In genomic region chr14:31793979-31794775, GRCm38 (mm10) we compare ENCODE assay signal across 8 mouse cellular contexts. TPM values are rescaled to one million over a fixed set of nuclear protein-coding genes. Genes with fewer than 3 reads are reported as not detected.
DNase-seq lines count a peak whose midpoint lies in the region; ATAC-seq and TF ChIP-seq lines count a peak whose summit lies in the region.

No protein-coding gene starts in this region.

- 77% methylated on average over 4 of the region's 4 CpGs for WGBS in midbrain, embryonic 11.5 days
- 78% methylated on average over 4 of the region's 4 CpGs for WGBS in midbrain, embryonic 10.5 days
- WGBS in forebrain, postnatal 0 days = 46% methylated on average over 4 of the region's 4 CpGs
- WGBS in limb, embryonic 12.5 days = 72% methylated on average over 4 of the region's 4 CpGs

- H3K27ac ChIP-seq in midbrain, embryonic 11.5 days (ENCODE audit: low read depth, low read length) = no peak overlapping the region
- no peak overlapping the region for H3K27ac ChIP-seq in midbrain, embryonic 10.5 days (replicated peaks)
- H3K27ac ChIP-seq in forebrain, postnatal 0 days (ENCODE audit: low read depth, low read length) = no peak overlapping the region
- no peak overlapping the region for H3K27ac ChIP-seq in limb, embryonic 12.5 days

- H3K36me3 ChIP-seq in midbrain, embryonic 11.5 days (ENCODE audit: control insufficient read depth, insufficient read depth, low read length) = no peaks in the 10 kb centered on the region
- H3K36me3 ChIP-seq in midbrain, embryonic 10.5 days = no peaks in the 10 kb centered on the region
- no peaks in the 10 kb centered on the region for H3K36me3 ChIP-seq in forebrain, postnatal 0 days (ENCODE audit: insufficient read depth)
- no peaks in the 10 kb centered on the region for H3K36me3 ChIP-seq in limb, embryonic 12.5 days

- no peak overlapping the region for H3K9ac ChIP-seq in midbrain, embryonic 11.5 days (ENCODE audit: low read length)
- H3K9ac ChIP-seq in forebrain, postnatal 0 days = 0 out of 2 replicates have a peak overlapping the region, but pooled peaks have one; percentile 14
- no peak overlapping the region for H3K9ac ChIP-seq in limb, embryonic 12.5 days (replicated peaks)

- ATAC-seq in midbrain, embryonic 11.5 days (ENCODE audit: low FRiP score) = peak; percentile 65; the same call in 1 of the 2 replicates
- peak; percentile 75 for ATAC-seq in forebrain, postnatal 0 days
- peak; percentile 79 for ATAC-seq in limb, embryonic 12.5 days (ENCODE audit: insufficient number of reproducible peaks, insufficient read depth, low FRiP score, low TSS enrichment, low read depth)
- ATAC-seq in monocyte, adult 5-6 weeks (replicated peaks; ENCODE audit: insufficient number of reproducible peaks, low FRiP score, low TSS enrichment, poor library complexity, severe bottlenecking) = 0 out of 2 replicates have a peak, but pooled peaks have one; percentile 56

- no peaks in the 10 kb centered on the region for H3K9me3 ChIP-seq in midbrain, embryonic 11.5 days (ENCODE audit: control insufficient read depth, low read length)
- H3K9me3 ChIP-seq in midbrain, embryonic 10.5 days (replicated peaks) = no peaks in the 10 kb centered on the region
- H3K9me3 ChIP-seq in forebrain, postnatal 0 days (ENCODE audit: low read length) = no peaks in the 10 kb centered on the region
- no peaks in the 10 kb centered on the region for H3K9me3 ChIP-seq in limb, embryonic 12.5 days

- no peaks in the 10 kb centered on the region for H3K27me3 ChIP-seq in midbrain, embryonic 11.5 days (ENCODE audit: control insufficient read depth, insufficient read depth, low read length)
- H3K27me3 ChIP-seq in midbrain, embryonic 10.5 days (ENCODE audit: low read depth, poor library complexity, severe bottlenecking) = no peaks in the 10 kb centered on the region
- no peaks in the 10 kb centered on the region for H3K27me3 ChIP-seq in forebrain, postnatal 0 days (ENCODE audit: insufficient read depth, low read length)
- H3K27me3 ChIP-seq in limb, embryonic 12.5 days = no peaks in the 10 kb centered on the region

- H3K4me1 ChIP-seq in midbrain, embryonic 11.5 days (ENCODE audit: control insufficient read depth, insufficient read depth, low read length) = no peaks in the 10 kb centered on the region
- peaks cover 15% of the 10 kb centered on the region for H3K4me1 ChIP-seq in midbrain, embryonic 10.5 days
- peaks cover 5% of the 10 kb centered on the region for H3K4me1 ChIP-seq in forebrain, postnatal 0 days (ENCODE audit: insufficient read depth)
- H3K4me1 ChIP-seq in limb, embryonic 12.5 days (replicated peaks) = no peaks in the 10 kb centered on the region; the same call in 1 of the 2 replicates

- no peak overlapping the region for H3K4me2 ChIP-seq in midbrain, embryonic 11.5 days
- no peak overlapping the region for H3K4me2 ChIP-seq in forebrain, postnatal 0 days (ENCODE audit: low read depth)
- H3K4me2 ChIP-seq in limb, embryonic 12.5 days = no peak overlapping the region

- DNase-seq in adrenal gland, postnatal 10 days = peak; percentile 23
- no peak for DNase-seq in adrenal gland, postnatal 4 days (ENCODE audit: low spot score in 2 of 2)
- peak; percentile 93 for DNase-seq in midbrain, embryonic 11.5 days (ENCODE audit: low spot score, missing footprints)
- no peak for DNase-seq in midbrain, embryonic 10.5 days (ENCODE audit: low spot score)
- peak; percentile 68 for DNase-seq in forebrain, postnatal 0 days
- DNase-seq in gastrocnemius, postnatal 10 days = no peak

- TF ChIP-seq CTCF in forebrain, postnatal 0 days (IDR thresholded peaks at IDR 0.05; ENCODE audit: low read depth) = peak; percentile 65

- no peak overlapping the region for H3K4me3 ChIP-seq in midbrain, embryonic 11.5 days (ENCODE audit: low read depth, low read length)
- no peak overlapping the region for H3K4me3 ChIP-seq in midbrain, embryonic 10.5 days
- H3K4me3 ChIP-seq in forebrain, postnatal 0 days (ENCODE audit: low read depth, low read length) = no peak overlapping the region
- H3K4me3 ChIP-seq in limb, embryonic 12.5 days (replicated peaks) = no peak overlapping the region

RNA-seq across cellular contexts. Expression of gene Ankrd28, which starts 36.3 kb away (rescaled TPM):
- 10 to 100 TPM; 26.9 to 37.5 TPM for total RNA-seq in adrenal gland, postnatal 10 days (2021)
- total RNA-seq in adrenal gland, postnatal 4 days (2021) = 10 to 100 TPM; 38.1 to 47.9 TPM
- 8.9 and 9.4 TPM in 2 replicates for polyA plus RNA-seq in midbrain, embryonic 11.5 days (2014; fragmentation: Nextera tagmentation; extraction: Ambion mirVana)
- 8.1 and 8.4 TPM in 2 replicates for polyA plus RNA-seq in midbrain, embryonic 10.5 days (2016; fragmentation: Nextera tagmentation; extraction: Ambion mirVana)
- total RNA-seq in forebrain, postnatal 0 days (2014; rRNA removed) = 27.5 and 29.1 TPM in 2 replicates
- polyA plus RNA-seq in forebrain, postnatal 0 days (2015; fragmentation: Nextera tagmentation; extraction: Ambion mirVana) = 5.6 and 6.9 TPM in 2 replicates
- 9.7 and 12.1 TPM in 2 replicates for polyA plus RNA-seq in limb, embryonic 12.5 days (2016; fragmentation: Nextera tagmentation; extraction: Ambion mirVana)
- total RNA-seq in monocyte, adult 5-6 weeks (2017) = 6.5 to 17.1 TPM (median 9.9 TPM) in 3 replicates
- 10 to 100 TPM; 53.2 to 53.4 TPM for total RNA-seq in gastrocnemius, postnatal 10 days (2021)

Comparison
In these comparisons a context has a peak if more than half of its experiments do, and no peak if none do; other contexts are left out.
1. DNase-seq: peak in adrenal gland, postnatal 10 days (single experiment), midbrain, embryonic 11.5 days (single experiment) and forebrain, postnatal 0 days (single experiment); none in adrenal gland, postnatal 4 days (0 of 2), midbrain, embryonic 10.5 days (single experiment) and gastrocnemius, postnatal 10 days (single experiment).
2. Peak in every context shown above with its lines, with median percentiles within 50 percentile points of each other: ATAC-seq.